Mouse (Mus musculus) intestine, embryonic 15.5 days (tissue): Measurements from ENCODE around the gene Slc28a3. TPM values are rescaled to one million over a fixed set of nuclear protein-coding genes. Genes with fewer than 3 reads are reported as not detected.

Experiments used
- ATAC-seq: fragments of 200-750 bp; cut with Nextera tagmentation; 2 replicates; pipeline ENCODE4 v1.8.0; 2017; ENCODE audit warnings: moderate TSS enrichment, moderate library complexity
- H3K27ac ChIP-seq: fragments of 300-500 bp; sonication (generic); 2 replicates; pipeline ENCODE4 v1.5.1; 2015; ENCODE audit warnings: mild to moderate bottlenecking, inconsistent platforms
- H3K27me3 ChIP-seq: fragments of 300-500 bp; sonication (generic); replicated peaks from 2 replicates; pipeline ENCODE4 v1.6.1; 2015; ENCODE audit warnings: inconsistent platforms
- H3K36me3 ChIP-seq: fragments of 300-500 bp; sonication (generic); 2 replicates; pipeline ENCODE4 v1.6.1; 2015; ENCODE audit warnings: inconsistent platforms
- H3K4me1 ChIP-seq: fragments of 300-500 bp; sonication (generic); replicated peaks from 2 replicates; pipeline ENCODE4 v1.6.1; 2015; ENCODE audit warnings: inconsistent platforms
- H3K4me2 ChIP-seq: fragments of 300-500 bp; sonication (generic); replicated peaks from 2 replicates; pipeline ENCODE4 v1.6.1; 2015; ENCODE audit warnings: mild to moderate bottlenecking, inconsistent platforms
- H3K4me3 ChIP-seq: fragments of 300-500 bp; sonication (generic); replicated peaks from 2 replicates; pipeline ENCODE4 v1.5.1; 2015; ENCODE audit warnings: inconsistent platforms
- H3K9ac ChIP-seq: fragments of 300-500 bp; sonication (generic); 2 replicates; pipeline ENCODE4 v1.6.1; 2015; ENCODE audit warnings: inconsistent platforms
- H3K9me3 ChIP-seq: fragments of 300-500 bp; sonication (generic); 2 replicates; pipeline ENCODE4 v1.6.1; 2016; ENCODE audit warnings: inconsistent platforms
- WGBS: fragments of 180-500 bp; shearing (Covaris S2); methylation state at CpG from one replicate; pipeline ENCODE4 v1.1.7; 2015; 5-methylcytosine and 5-hydroxymethylcytosine counted together
- polyA plus RNA-seq: library from polyadenylated mRNA; unstranded; fragments of >200 nt; fragmentation: Nextera tagmentation; extraction: Ambion mirVana; gene quantifications from 2 replicates; pipeline ENCODE4 v1.2.1, GENCODE M21; 2015

Slc28a3 gene
- polyA plus RNA-seq, 1 experiment from 2014 or later = 0.65 TPM

DNA sequence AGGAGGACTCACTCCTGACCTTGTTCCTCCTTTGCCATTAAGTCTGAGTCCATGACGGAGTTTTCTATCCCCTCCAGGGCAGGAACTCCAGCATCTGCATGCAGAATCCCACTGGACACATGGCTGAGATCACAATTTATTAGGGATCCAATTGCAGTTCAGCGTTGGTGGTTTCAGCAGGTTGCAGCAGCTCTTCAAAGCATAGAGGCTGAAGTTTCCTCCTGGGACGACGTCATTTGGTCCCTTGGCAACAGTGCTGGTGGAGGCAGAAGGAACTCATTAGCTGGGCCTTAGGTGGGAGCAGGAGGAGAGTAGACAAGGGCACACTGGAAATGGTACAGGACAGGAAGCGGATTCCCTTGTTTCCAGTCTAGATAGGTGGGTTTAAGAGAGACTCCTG lies 55.1 kb downstream of the Slc28a3 start:
- no peaks in the 10 kb centered on the region for H3K36me3 ChIP-seq
- ATAC-seq = no peak
- 70% methylated on average over 5 of the region's 5 CpGs for WGBS
- no peaks in the 10 kb centered on the region for H3K4me1 ChIP-seq
- no peaks in the 10 kb centered on the region for H3K9me3 ChIP-seq
- no peak overlapping the region for H3K4me2 ChIP-seq
- no peak overlapping the region for H3K27ac ChIP-seq
- H3K4me3 ChIP-seq = no peak overlapping the region
- H3K27me3 ChIP-seq = no peaks in the 10 kb centered on the region
- no peak overlapping the region for H3K9ac ChIP-seq

DNA sequence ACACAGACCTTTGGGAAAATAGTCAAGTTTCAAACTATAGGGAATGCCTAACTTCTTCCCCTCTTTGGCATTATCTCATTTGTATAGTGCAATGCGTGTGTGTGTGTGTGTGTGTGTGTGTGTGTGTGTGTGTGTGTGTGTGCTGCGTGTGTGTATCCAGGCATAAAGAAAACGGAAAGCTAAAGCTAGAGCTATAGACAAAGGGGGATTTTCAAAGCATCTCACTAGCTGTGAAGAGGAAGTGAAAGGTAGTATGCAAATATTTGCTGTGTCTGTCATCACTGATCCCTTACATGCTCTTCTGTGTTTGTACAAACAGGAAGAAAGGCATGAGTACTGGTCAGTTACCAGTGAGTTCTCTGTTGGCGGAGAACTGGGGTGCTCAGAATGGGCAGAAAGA lies 58.8 kb downstream of the Slc28a3 start:
- ATAC-seq = no peak

DNA sequence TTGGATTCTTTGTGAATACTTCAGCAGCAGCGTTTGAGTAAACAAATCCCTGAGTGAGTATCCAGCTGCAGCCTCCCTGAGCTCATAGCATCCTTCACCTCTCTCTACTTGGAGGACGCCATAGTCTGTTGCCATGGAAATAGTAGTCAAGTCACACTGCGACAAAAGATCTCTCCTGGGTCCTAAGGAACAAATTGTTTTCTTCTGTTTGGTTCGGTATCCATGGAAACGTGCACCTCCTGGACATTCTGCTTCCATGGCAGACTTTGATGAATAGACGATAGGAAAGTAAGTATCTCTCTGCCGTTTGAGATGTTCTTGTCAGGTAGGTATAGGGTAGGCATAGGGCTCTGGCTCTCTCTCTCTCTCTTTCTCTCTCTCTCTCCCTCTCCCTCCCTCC lies 63.1 kb downstream of the Slc28a3 start:
- no peaks in the 10 kb centered on the region for H3K9me3 ChIP-seq
- ATAC-seq = 0 out of 2 replicates have a peak, but pooled peaks have one; percentile 19
- H3K27me3 ChIP-seq = no peaks in the 10 kb centered on the region
- H3K4me3 ChIP-seq = no peak overlapping the region
- H3K4me1 ChIP-seq = 0 out of 2 replicates have a peak, but pooled peaks cover 2% of the 10 kb centered on the region
- no peak overlapping the region for H3K4me2 ChIP-seq
- no peak overlapping the region for H3K27ac ChIP-seq
- H3K36me3 ChIP-seq = no peaks in the 10 kb centered on the region
- WGBS = 40% methylated on average over 7 of the region's 7 CpGs
- no peak overlapping the region for H3K9ac ChIP-seq

More for the DNA sequence above, 58.8 kb downstream of the Slc28a3 start:
- Histone ChIP-seq H3K9ac (no peak overlapping the region), H3K4me2 (no peak overlapping the region), H3K36me3 (no peaks in the 10 kb centered on the region), H3K27ac (no peak overlapping the region), H3K4me1 (no peaks in the 10 kb centered on the region), H3K9me3 (no peaks in the 10 kb centered on the region), H3K27me3 (no peaks in the 10 kb centered on the region), H3K4me3 (no peak overlapping the region)
- WGBS = 52% methylated on average over 4 of the region's 4 CpGs

DNA sequence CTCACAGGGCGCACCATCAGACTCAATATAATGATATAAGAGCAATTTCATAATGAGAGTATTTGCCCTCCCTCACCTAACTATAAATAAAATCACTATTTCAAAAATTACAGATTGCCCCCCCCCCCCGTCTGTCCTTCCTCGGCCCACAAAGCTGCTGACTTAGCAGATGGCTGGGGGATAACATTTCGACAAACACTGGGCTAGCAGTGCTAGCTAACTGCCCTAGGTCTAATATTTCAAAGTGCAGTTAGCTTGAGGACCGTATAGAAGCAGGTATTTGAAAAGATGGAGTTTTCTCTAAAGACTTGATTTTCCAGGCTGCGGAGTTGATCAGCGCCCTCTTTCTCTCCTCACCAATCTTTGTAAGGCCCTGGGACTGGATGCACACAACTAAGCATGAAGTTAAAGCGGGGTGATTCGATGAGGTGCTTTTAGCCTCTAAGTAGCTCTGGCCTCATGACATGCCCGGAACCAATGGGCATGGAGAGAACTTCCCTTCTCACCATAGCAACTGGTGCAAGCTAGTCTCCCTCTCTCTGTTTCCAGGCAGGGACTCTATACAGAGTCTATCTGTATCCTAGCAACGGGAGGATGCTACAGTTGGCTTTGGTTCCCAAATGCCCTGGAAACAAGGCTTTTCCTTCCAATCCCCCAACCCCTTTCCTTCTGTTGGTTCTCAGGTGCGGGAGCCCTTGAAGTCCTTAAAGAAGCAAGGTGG lies 66.8 kb downstream of the Slc28a3 start:
- Histone ChIP-seq H3K36me3 (no peaks in the 10 kb centered on the region), H3K4me2 (no peak overlapping the region), H3K27ac (no peak overlapping the region), H3K27me3 (no peaks in the 10 kb centered on the region), H3K4me3 (no peak overlapping the region), H3K9ac (no peak overlapping the region), H3K4me1 (0 out of 2 replicates have a peak, but pooled peaks cover 2% of the 10 kb centered on the region), H3K9me3 (no peaks in the 10 kb centered on the region)
- 71% methylated on average over 12 of the region's 12 CpGs for WGBS
- ATAC-seq = no peak

DNA sequence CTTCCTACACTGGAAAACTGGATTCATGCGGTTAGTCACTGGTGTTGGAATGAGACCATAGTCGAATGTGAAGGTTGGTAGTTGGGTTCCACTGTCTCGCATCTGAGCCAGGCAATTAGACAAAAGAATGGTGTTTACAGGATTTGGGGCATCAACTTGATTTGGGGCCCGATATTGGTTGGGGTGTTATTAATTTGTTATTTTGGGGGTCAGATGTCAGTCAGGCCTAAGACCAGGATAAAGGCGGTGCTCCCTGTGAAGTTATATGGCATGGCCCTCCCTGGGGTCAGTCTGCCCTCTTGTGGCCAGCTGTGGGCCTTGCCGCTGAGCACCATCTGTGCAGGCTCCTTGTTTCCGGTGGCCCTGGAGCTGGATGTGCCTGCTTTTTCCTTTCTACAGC lies 67.6 kb downstream of the Slc28a3 start:
- H3K9ac ChIP-seq = no peak overlapping the region
- no peak overlapping the region for H3K27ac ChIP-seq
- H3K4me2 ChIP-seq = no peak overlapping the region
- H3K4me3 ChIP-seq = no peak overlapping the region
- H3K27me3 ChIP-seq = no peaks in the 10 kb centered on the region
- H3K4me1 ChIP-seq = 0 out of 2 replicates have a peak, but pooled peaks cover 2% of the 10 kb centered on the region
- 43% methylated on average over 7 of the region's 7 CpGs for WGBS
- H3K36me3 ChIP-seq = no peaks in the 10 kb centered on the region
- peak; percentile 87 for ATAC-seq
- no peaks in the 10 kb centered on the region for H3K9me3 ChIP-seq

DNA sequence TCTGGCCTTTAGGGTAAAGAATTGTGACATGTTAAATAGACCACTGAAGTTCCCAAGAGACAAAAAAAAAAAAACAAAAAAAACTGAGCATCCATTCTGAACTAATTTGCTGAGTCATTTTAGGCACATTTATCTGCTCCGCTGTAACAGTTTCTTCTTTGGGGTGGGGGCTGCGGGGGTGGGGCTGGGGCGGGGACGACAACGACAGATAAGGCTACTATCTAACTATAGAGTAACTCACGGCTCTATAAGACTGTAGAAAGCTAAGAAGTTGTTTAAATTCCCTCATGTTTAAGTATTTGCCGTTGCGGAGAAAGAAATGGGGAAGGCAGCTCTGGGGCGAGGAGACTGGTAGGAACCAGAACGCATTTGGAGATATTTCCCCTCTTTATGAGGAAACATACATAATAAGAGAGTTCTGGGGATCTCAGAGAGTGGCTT lies 68.1 kb downstream of the Slc28a3 start:
- H3K36me3 ChIP-seq = no peaks in the 10 kb centered on the region
- H3K27me3 ChIP-seq = no peaks in the 10 kb centered on the region
- H3K4me1 ChIP-seq = 0 out of 2 replicates have a peak, but pooled peaks cover 2% of the 10 kb centered on the region
- no peak overlapping the region for H3K4me2 ChIP-seq
- 75% methylated on average over 10 of the region's 10 CpGs for WGBS
- no peaks in the 10 kb centered on the region for H3K9me3 ChIP-seq
- no peak overlapping the region for H3K4me3 ChIP-seq
- H3K9ac ChIP-seq = no peak overlapping the region
- no peak; the same call in 1 of the 2 replicates for ATAC-seq
- no peak overlapping the region for H3K27ac ChIP-seq

DNA sequence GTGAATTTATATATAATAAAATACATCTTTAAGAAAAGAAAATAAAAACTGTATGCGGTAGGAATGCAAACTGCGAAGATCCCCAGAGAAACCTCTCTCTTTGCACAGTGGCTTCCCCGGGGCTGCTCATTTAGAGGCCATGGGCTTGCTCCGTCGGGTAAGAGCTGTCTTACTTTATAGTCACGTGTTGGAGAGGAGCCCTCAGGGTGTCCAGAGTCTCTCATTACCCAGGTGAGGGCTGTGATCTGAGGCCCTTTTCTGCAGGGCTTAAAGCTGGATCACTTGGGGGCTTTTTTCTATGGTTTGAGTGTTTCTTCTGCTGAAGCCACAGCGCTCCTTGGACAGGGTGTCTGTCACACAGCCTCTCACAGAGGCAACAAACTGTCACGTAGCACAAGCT lies 68.5 kb downstream of the Slc28a3 start:
- Histone ChIP-seq H3K4me3 (no peak overlapping the region), H3K9ac (no peak overlapping the region), H3K9me3 (no peaks in the 10 kb centered on the region), H3K27me3 (no peaks in the 10 kb centered on the region), H3K36me3 (no peaks in the 10 kb centered on the region), H3K27ac (no peak overlapping the region), H3K4me1 (0 out of 2 replicates have a peak, but pooled peaks cover 2% of the 10 kb centered on the region), H3K4me2 (no peak overlapping the region)
- 77% methylated on average over 8 of the region's 8 CpGs for WGBS
- no peak for ATAC-seq

DNA sequence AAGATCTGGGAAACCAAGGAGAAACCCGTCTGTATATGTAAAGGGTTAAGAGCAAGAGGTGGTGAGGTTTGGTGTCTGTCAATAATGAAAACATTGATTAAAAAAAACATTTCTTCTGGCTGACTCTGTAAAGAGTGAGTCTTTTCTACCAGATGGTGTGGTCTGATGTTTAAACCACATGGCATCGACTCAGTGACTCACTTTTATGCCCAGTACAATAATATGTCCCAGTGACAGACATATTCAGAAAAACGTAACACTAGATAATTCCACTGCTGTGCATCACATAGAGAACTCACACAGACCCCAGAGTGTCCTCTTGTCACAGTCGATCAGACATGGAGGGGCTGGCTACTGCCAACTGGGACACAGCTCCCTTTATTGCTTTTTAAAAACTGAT lies 69.1 kb downstream of the Slc28a3 start:
- H3K36me3 ChIP-seq = no peaks in the 10 kb centered on the region
- H3K27me3 ChIP-seq = no peaks in the 10 kb centered on the region
- WGBS = 81% methylated on average over 4 of the region's 4 CpGs
- H3K4me2 ChIP-seq = no peak overlapping the region
- no peak overlapping the region for H3K9ac ChIP-seq
- no peak overlapping the region for H3K4me3 ChIP-seq
- no peak overlapping the region for H3K27ac ChIP-seq
- no peak for ATAC-seq
- H3K4me1 ChIP-seq = 0 out of 2 replicates have a peak, but pooled peaks cover 2% of the 10 kb centered on the region
- H3K9me3 ChIP-seq = no peaks in the 10 kb centered on the region

DNA sequence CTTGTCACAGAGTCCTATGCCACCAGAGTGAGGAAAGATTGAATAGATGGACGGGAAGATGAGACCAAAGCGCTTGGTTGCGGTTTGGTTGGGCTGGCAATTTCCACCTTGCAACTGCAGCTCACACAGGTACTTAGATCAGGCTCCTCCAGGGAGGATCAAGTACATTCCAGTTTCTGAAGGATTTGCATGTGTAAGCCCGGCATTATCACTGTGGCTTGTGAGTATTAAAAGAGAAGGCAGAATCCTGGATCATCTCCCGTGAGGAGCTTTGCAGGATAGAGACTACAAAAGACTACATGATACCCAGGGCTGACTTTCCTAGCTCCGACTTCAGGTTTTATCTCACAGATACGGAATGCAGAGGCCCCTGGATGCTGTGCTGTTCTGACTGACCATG lies 71.7 kb downstream of the Slc28a3 start:
- Histone ChIP-seq H3K36me3 (no peaks in the 10 kb centered on the region), H3K4me2 (no peak overlapping the region), H3K4me3 (no peak overlapping the region), H3K9me3 (no peaks in the 10 kb centered on the region), H3K27me3 (no peaks in the 10 kb centered on the region), H3K4me1 (0 out of 2 replicates have a peak, but pooled peaks cover 3% of the 10 kb centered on the region), H3K9ac (no peak overlapping the region), H3K27ac (no peak overlapping the region)
- 85% methylated on average over 7 of the region's 7 CpGs for WGBS
- no peak for ATAC-seq

DNA sequence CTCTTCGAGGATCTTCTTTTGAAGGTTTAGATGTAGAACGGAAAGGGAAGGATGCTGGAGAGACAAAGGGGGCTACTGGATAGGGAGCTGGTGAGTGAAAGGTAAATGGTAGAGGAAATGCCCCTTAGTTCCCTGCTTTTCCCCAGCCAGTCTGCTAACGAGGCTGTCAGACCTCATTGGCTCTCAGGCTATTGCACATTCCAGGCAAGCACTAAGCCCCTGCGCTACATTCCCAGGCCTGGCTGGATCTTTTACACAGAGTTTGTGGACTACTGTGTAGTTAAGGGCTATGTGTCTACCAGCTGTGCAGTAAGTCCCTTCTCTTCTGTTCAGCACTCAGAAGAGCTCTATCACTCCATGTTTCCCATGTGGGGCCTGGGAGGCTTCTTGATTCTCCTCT lies 72.3 kb downstream of the Slc28a3 start:
- ATAC-seq = no peak
- WGBS = 56% methylated on average over 4 of the region's 4 CpGs
- H3K4me3 ChIP-seq = no peak overlapping the region
- 0 out of 2 replicates have a peak, but pooled peaks cover 3% of the 10 kb centered on the region for H3K4me1 ChIP-seq
- H3K27me3 ChIP-seq = no peaks in the 10 kb centered on the region
- no peak overlapping the region for H3K4me2 ChIP-seq
- no peak overlapping the region for H3K27ac ChIP-seq
- H3K36me3 ChIP-seq = no peaks in the 10 kb centered on the region
- H3K9ac ChIP-seq = no peak overlapping the region
- no peaks in the 10 kb centered on the region for H3K9me3 ChIP-seq

DNA sequence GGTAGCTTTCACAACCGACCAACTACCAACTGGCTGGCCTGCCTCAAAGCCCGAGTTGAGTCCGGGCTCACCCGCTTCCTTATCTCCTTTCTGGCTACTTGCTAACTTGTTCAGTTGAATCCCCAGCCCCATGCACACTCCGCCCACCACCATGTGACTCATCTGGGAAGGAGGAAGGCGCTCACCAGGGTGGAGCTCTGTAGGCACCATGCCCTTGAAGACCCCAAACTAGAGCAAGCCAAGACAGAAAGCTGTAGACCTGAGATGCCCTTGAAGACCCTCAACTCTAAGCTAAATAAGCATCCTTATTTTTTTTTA lies 72.8 kb downstream of the Slc28a3 start:
- ATAC-seq = peak; percentile 52; the same call in 1 of the 2 replicates

DNA sequence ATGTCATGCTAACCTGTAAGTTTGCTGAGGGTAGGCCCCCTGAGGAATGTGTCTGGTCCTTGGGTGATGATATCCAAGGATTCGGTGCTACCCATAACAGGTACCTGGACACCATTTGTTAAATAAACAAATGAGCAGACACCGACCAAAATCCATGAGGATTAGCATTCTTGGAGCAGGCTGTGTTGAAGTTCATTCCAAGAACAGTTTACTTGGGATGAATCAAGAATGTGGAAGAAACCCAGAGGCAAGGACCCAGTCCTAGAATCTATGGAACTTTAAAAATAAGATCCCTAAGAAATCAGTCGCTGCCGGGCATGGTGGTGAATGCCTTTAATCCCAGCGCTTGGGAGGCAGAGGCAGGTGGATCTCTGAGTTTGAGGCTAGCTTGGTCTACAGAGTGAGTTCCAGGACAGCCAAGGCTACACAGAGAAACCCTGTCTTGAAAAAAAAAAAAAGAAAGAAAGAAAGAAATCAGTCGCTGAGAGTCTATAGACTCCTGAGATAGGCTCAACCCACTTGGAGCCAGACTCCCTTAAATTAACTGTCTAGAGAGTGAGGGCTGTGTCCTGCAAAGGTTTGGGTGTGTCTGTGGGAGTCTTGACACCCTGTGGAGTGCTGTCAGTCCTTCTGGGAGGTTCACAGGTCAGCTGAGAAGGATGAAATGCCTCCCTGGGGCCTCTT lies 73.3 kb downstream of the Slc28a3 start:
- WGBS = 90% methylated on average over 6 of the region's 6 CpGs

More for the DNA sequence above, 72.8 kb downstream of the Slc28a3 start:
- H3K4me2 ChIP-seq = no peak overlapping the region
- H3K27me3 ChIP-seq = no peaks in the 10 kb centered on the region
- no peak overlapping the region for H3K9ac ChIP-seq
- WGBS = 56% methylated on average over 6 of the region's 6 CpGs
- H3K4me1 ChIP-seq = 0 out of 2 replicates have a peak, but pooled peaks cover 3% of the 10 kb centered on the region
- H3K27ac ChIP-seq = no peak overlapping the region
- no peaks in the 10 kb centered on the region for H3K9me3 ChIP-seq
- no peaks in the 10 kb centered on the region for H3K36me3 ChIP-seq
- H3K4me3 ChIP-seq = no peak overlapping the region

More for the DNA sequence above, 73.3 kb downstream of the Slc28a3 start:
- Histone ChIP-seq H3K9me3 (no peaks in the 10 kb centered on the region), H3K27me3 (no peaks in the 10 kb centered on the region), H3K36me3 (no peaks in the 10 kb centered on the region), H3K9ac (no peak overlapping the region), H3K4me2 (no peak overlapping the region), H3K4me1 (0 out of 2 replicates have a peak, but pooled peaks cover 3% of the 10 kb centered on the region), H3K4me3 (no peak overlapping the region), H3K27ac (no peak overlapping the region)
- ATAC-seq = no peak
